Mouse (Mus musculus) ES-E14 (cell line): Measurements from ENCODE around the gene Vps8. TPM values are rescaled to one million over a fixed set of nuclear protein-coding genes. Genes with fewer than 3 reads are reported as not detected.

ENCODE experiments used
- DNase-seq: peaks from one replicate; pipeline ENCODE4 v3.0.0-alpha.2; 2013; ENCODE audit warnings: low read depth, low spot score
- H3K27ac ChIP-seq: 2 replicates; pipeline ENCODE4 v1.5.1; 2012; ENCODE audit warnings: low read depth, mild to moderate bottlenecking, low read length, moderate library complexity, mixed read lengths; ENCODE audit not compliant: poor library complexity, insufficient read depth, severe bottlenecking
- H3K36me3 ChIP-seq: 2 replicates; pipeline ENCODE4 v1.6.1; 2012; ENCODE audit warnings: mild to moderate bottlenecking, low read length, moderate library complexity, mixed read lengths; ENCODE audit not compliant: control insufficient read depth, poor library complexity, insufficient read depth, severe bottlenecking
- H3K4me1 ChIP-seq, 2 experiments: fragments of 150-350 bp in 1 of 2; sonication (generic) in 1 of 2; 2 replicates each; pipeline ENCODE4 v1.6.1; 2012; ENCODE audit warnings: low read length in 2 of 2, mild to moderate bottlenecking in 1 of 2, mixed read lengths in 1 of 2; ENCODE audit not compliant: control insufficient read depth in 2 of 2, insufficient read depth in 2 of 2, poor library complexity in 1 of 2
- H3K4me3 ChIP-seq, 2 experiments: fragments of 150-350 bp in 1 of 2; sonication (generic) in 1 of 2; 2 replicates each; pipeline ENCODE4 v1.5.1; 2012; ENCODE audit warnings: low read length in 2 of 2, low read depth in 1 of 2, mild to moderate bottlenecking in 1 of 2, mixed read lengths in 1 of 2; ENCODE audit not compliant: insufficient read depth in 1 of 2, poor library complexity in 1 of 2, severe bottlenecking in 1 of 2
- H3K9ac ChIP-seq: 2 replicates; pipeline ENCODE4 v1.6.1; 2012; ENCODE audit warnings: low read depth, mild to moderate bottlenecking, low read length, mixed read lengths; ENCODE audit not compliant: poor library complexity, insufficient read depth, severe bottlenecking
- H3K9me3 ChIP-seq: fragments of 150-350 bp; sonication (generic); 2 replicates; pipeline ENCODE4 v1.6.1; 2012; ENCODE audit warnings: low read depth, mild to moderate bottlenecking, low read length; ENCODE audit not compliant: control insufficient read depth, insufficient read depth
- CHD2 ChIP-seq: IDR thresholded peaks from 2 replicates; pipeline ENCODE4 v1.6.1; 2014; ENCODE audit warnings: mild to moderate bottlenecking, low read depth, low read length, inconsistent platforms
- HCFC1 ChIP-seq: IDR thresholded peaks from 2 replicates; pipeline ENCODE4 v1.6.1; 2012; ENCODE audit warnings: low read length, inconsistent platforms, borderline replicate concordance; ENCODE audit not compliant: insufficient read depth
- MAFK ChIP-seq: IDR thresholded peaks from 2 replicates; pipeline ENCODE4 v1.6.1; 2014; ENCODE audit warnings: mild to moderate bottlenecking, low read depth, low read length, inconsistent platforms; ENCODE audit not compliant: insufficient read depth
- ZC3H11A ChIP-seq: IDR thresholded peaks from 2 replicates; pipeline ENCODE4 v1.6.1; 2012; ENCODE audit warnings: low read depth, mild to moderate bottlenecking, inconsistent platforms, low read length, borderline replicate concordance
- ZNF384 ChIP-seq: IDR thresholded peaks from 2 replicates; pipeline ENCODE4 v1.6.1; 2012; ENCODE audit warnings: low read depth, low read length, inconsistent platforms
- in situ Hi-C, 2 experiments: fragments of 600-800 bp; cut with MboI; formaldehyde crosslinking; loops; one replicate each; pipeline ENCODE4 v1.15.1; 2025; ENCODE audit warnings: low sequenced_read_pairs in 2 of 2, inconsistent platforms in 1 of 2; ENCODE audit not compliant: unreplicated experiment in 2 of 2
- total RNA-seq: library from RNA; depleted of rRNA; stranded (reverse); fragments of 300-350 nt; gene quantifications from 2 replicates; pipeline ENCODE4 v1.2.3, GENCODE M21; 2012

The Vps8 gene
- total RNA-seq, 1 experiment = 12.5 TPM

DNA sequence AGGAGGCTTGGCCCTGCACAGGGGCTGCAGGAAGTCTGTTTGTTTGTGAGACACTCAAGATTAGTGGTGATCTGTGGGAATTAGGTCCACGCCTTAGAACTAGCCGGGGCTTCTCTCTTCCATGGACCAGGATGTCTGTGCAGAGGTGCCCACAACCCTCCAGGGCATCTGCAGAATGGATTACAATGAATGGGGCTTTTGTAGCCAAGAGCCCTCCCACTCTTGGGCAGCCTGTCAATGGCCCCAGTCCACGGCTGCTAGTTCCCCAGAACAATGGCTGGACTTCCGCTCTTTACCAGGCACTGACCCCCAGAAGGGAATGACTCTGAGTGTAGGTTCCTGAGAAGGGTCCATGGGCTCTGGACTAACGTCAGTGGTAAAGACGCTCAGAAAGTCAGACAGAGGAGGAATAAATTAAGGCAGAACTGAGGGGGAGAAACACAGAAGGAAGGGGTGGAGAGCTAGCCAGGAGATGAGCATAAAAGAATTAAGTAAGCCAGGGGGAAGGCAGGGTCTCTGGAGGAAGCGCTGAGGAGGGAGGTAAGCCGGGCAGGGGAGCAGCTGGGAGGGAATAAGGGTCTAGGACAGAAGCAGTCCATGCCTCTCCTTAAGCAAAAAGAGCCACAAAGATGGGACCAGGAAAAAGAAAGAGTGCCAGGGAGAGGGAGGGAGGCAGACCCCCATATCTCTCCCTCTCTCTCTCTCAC lies 24.4 kb upstream of the Vps8 start:
- no peak for TF ChIP-seq CHD2
- TF ChIP-seq ZNF384 = no peak
- TF ChIP-seq HCFC1 = no peak
- TF ChIP-seq ZC3H11A = no peak
- TF ChIP-seq MAFK = no peak
- no peak overlapping the region for H3K4me3 ChIP-seq
- H3K9ac ChIP-seq = no peak overlapping the region
- peaks cover 3 to 7% of the 10 kb centered on the region in 2 experiments; a peak in 2 of 4 replicates for H3K4me1 ChIP-seq
- H3K36me3 ChIP-seq = no peaks in the 10 kb centered on the region
- no peak overlapping the region for H3K27ac ChIP-seq
- no peaks in the 10 kb centered on the region for H3K9me3 ChIP-seq
- in situ Hi-C loops = loop anchor here in 1 of 2 experiments (25.0 kb wide), 1 partner anchor 186 kb away; the partner anchor contains the start of gene Ephb3
- DNase-seq = no peak

GRCm38 (mm10) chr16:21399942-21400341 lies 23.0 kb upstream of the Vps8 start:
- Histone ChIP-seq H3K9ac (no peak overlapping the region), H3K4me3 (no peak overlapping the region), H3K27ac (no peak overlapping the region), H3K36me3 (no peaks in the 10 kb centered on the region), H3K9me3 (no peaks in the 10 kb centered on the region), H3K4me1 (peaks cover 3 to 6% of the 10 kb centered on the region in 2 experiments; a peak in 2 of 4 replicates)
- in situ Hi-C loops = loop anchor here in 1 of 2 experiments (25.0 kb wide), 1 partner anchor 188 kb away; the partner anchor contains the start of gene Ephb3
- DNase-seq = no peak
- TF ChIP-seq ZNF384 = no peak

DNA sequence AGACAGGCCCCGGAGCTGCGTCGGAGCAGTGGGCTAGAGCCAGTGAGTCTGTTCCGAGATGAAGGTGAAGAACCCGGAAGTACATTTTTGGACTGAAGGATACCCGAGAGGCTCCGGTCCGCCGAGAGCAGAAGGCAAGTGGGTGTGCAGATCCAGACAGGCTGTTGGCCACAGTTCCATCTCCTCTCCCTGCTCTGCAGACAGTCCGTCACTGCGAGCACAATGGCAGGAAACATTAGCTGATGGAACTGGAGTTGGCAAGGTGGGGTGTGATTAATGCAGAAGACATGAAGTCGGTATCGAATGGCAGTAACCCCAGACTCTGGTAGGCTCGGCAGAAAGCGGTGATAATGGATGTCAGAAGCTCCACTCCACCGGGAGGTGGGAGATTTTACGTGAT lies 20.9 kb upstream of the Vps8 start:
- H3K36me3 ChIP-seq = no peaks in the 10 kb centered on the region
- TF ChIP-seq MAFK = no peak
- H3K4me1 ChIP-seq = no peaks in the 10 kb centered on the region; a peak in 1 of 4 replicates
- no peak overlapping the region for H3K4me3 ChIP-seq
- no peak for DNase-seq
- H3K9ac ChIP-seq = no peak overlapping the region
- in situ Hi-C loops = no loop called here
- H3K27ac ChIP-seq = no peak overlapping the region
- no peaks in the 10 kb centered on the region for H3K9me3 ChIP-seq

DNA sequence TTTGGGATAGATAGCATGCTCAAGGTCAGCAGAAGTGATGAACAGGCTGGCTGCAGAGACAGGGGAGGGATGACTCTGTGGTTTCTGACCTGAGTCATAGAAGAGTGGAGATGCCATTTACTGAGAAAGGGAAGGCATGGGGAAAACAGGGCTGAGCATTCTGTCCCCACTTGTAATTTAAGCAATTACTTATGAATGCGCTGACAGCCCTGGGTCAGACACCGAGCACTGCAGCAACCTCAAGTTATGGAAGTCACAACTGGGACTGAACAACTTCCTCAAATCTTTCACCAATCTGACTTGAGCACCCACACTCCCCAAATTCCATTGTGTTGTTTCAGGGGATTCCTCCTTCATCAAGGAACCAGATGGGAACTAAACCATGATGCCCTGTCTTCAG lies 19.5 kb upstream of the Vps8 start:
- Histone ChIP-seq H3K4me1 (no peaks in the 10 kb centered on the region; a peak in 1 of 4 replicates), H3K36me3 (no peaks in the 10 kb centered on the region), H3K27ac (no peak overlapping the region), H3K9me3 (no peaks in the 10 kb centered on the region), H3K9ac (no peak overlapping the region), H3K4me3 (no peak overlapping the region)
- TF ChIP-seq MAFK (no peak), HCFC1 (no peak), CHD2 (no peak), ZNF384 (no peak), ZC3H11A (no peak)
- in situ Hi-C loops = no loop called here
- no peak for DNase-seq

GRCm38 (mm10) chr16:21404631-21405030 lies 18.3 kb upstream of the Vps8 start:
- Histone ChIP-seq H3K4me1 (no peaks in the 10 kb centered on the region; a peak in 1 of 4 replicates), H3K9me3 (no peaks in the 10 kb centered on the region), H3K9ac (no peak overlapping the region), H3K27ac (no peak overlapping the region), H3K36me3 (no peaks in the 10 kb centered on the region), H3K4me3 (no peak overlapping the region)
- no peak for TF ChIP-seq ZC3H11A
- TF ChIP-seq ZNF384 = no peak
- TF ChIP-seq CHD2 = no peak
- no peak for TF ChIP-seq MAFK
- no peak for TF ChIP-seq HCFC1
- in situ Hi-C loops = no loop called here
- DNase-seq = no peak
